Mouse (Mus musculus) bone marrow macrophage, adult 2 months (primary cell): ENCODE measurements around the gene Arih2.

Experiments
- CTCF ChIP-seq: IDR thresholded peaks from 2 replicates; pipeline ENCODE4 v1.5.1; 2012; ENCODE audit warnings: low read depth, mild to moderate bottlenecking, low read length, moderate library complexity
- POLR2A ChIP-seq: IDR thresholded peaks from 2 replicates; pipeline ENCODE4 v1.6.1; 2012; ENCODE audit warnings: mild to moderate bottlenecking, low read depth, low read length, borderline replicate concordance

DNA sequence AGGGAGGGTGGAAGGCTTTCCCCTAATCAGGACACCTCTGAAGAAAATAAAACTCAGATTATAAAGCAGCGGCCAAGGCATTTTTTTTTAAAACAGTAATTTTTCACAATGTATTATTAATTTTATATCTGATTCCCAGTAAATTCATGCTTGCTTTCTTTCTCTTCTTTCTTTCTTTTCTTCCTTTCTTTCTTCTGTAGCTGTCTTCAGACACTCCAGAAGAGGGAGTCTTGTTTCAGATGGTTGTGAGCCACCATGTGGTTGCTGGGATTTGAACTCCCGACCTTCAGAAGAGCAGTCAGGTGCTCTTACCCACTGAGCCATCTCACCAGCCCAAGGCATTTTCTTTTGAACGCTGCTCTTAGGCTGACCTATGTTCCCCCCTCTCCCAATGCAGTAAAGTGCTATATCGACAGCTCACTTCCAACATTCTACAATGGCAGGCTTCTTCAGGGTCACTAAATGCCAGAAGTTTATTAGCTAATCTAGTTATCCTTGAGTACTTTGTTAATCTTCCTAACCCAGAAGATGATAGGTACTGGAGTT is 50.1 kb downstream of the Arih2 start:
- no peak for TF ChIP-seq CTCF
- TF ChIP-seq POLR2A = no peak
